Mouse (Mus musculus): ENCODE data around the gene Fyn. TPM values are rescaled to one million over a fixed set of nuclear protein-coding genes. Genes with fewer than 3 reads are reported as not detected.

The Fyn gene
- polyA plus RNA-seq, 1 experiment from 2014 or later: 24.0 TPM

DNA sequence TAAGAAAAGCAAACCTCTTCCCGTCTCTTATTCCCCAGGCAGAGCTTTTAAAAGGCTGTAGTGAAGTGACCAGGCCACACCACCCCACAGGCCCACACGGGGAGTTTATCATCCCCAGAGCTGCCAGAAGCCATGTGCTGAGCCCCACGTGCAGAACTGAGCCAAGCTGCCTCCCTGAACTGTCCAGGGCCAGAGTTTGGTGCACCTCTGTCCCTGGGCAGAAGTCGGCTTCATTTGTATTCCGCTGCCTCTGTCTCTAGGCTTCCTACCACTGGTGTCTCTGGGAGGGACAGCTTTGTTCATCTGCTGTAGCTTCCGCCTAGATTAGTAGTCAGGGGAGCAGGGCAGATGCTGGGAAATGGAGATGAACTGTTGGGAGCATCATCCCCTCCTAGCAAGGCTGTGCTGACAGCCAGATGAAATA, 172.8 kb downstream of the Fyn start:
- Histone ChIP-seq H3K9ac (replicated peaks) (0 out of 2 replicates have a peak overlapping the region, but pooled peaks have one; percentile 8), H3K9me3 (no peaks in the 10 kb centered on the region), H3K4me3 (replicated peaks) (no peak overlapping the region), H3K36me3 (peaks cover 3% of the 10 kb centered on the region; the same call in 1 of the 2 replicates), H3K4me1 (replicated peaks) (peaks cover 66% of the 10 kb centered on the region), H3K27me3 (no peaks in the 10 kb centered on the region), H3K27ac (peak overlapping the region; percentile 60), H3K4me2 (no peak overlapping the region)
- no peak for ATAC-seq (ENCODE audit: insufficient number of reproducible peaks, insufficient read depth, low FRiP score, low TSS enrichment, low read depth)
- WGBS: 51% methylated on average over 6 of the region's 6 CpGs

DNA sequence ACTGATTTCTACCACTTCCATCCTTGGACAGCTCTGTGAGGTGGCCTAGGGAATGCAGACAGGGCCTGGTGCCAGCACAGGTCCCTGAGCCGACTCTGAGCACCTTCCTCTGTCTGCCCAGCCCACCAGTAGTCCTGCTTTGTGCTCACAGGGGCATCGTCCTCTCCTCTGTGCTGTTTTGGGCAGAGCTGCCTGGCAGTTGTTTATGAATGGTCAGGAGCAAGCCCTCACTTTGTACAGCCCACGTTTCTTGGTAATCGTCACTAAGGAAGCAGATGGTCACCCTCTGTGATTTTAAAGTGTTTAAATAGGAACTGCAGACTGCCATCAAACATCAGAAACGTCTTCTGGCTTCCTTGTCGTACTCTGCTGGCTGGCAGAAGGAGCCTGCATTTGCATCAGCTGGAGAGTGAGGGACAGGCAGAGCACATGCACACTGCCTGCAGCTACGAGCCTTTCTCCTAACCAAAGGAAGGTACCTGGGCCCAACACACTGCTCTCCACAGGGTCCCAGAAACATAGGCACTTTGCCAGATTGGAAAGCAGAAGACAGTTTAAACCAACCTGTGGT, 173.4 kb downstream of the Fyn start:
- ATAC-seq (ENCODE audit: insufficient number of reproducible peaks, insufficient read depth, low FRiP score, low TSS enrichment, low read depth): no peak

DNA sequence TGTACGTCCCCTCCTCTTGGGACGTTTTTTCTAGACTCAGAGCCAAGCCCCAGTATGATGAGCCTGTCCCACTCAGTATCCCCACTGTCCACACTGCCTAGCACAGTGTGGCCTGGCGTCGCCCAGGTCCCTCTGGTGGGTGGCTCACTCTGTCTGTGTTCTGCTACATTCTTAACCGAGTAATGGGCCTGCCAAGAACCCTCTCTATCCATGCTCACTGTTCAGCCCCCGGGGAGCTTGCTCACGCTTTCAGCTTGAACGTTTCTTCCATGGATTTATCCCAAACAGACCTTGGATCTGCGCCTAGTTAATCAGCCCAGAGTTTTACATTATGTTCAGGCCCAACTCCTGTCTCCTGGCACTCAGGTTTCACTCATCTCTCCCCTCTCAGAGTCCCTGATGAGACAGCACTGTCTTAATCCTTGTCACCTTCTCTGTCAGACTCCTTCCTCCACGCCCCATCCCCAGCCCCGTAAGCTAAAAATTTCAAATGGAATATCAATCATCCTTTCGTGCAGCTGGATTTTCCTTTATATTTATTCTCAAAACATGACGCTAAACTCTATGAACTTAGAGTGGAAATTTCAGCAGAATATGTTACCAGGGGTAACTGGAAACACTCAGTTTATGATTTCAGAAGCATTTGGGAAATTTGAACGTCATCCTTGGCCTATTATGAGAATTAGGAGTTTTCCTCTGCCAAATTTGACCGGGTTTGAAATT, 174.0 kb downstream of the Fyn start:
- Histone ChIP-seq H3K9ac (replicated peaks) (no peak overlapping the region), H3K27ac (peak overlapping the region; percentile 60; the same call in 1 of the 2 replicates), H3K4me3 (replicated peaks) (no peak overlapping the region), H3K9me3 (no peaks in the 10 kb centered on the region), H3K36me3 (peaks cover 3% of the 10 kb centered on the region; the same call in 1 of the 2 replicates), H3K4me2 (no peak overlapping the region), H3K27me3 (no peaks in the 10 kb centered on the region), H3K4me1 (replicated peaks) (peaks cover 64% of the 10 kb centered on the region)
- ATAC-seq (ENCODE audit: insufficient number of reproducible peaks, insufficient read depth, low FRiP score, low TSS enrichment, low read depth): no peak
- WGBS: 74% methylated on average over 15 of the region's 15 CpGs

More for the DNA sequence above, 173.4 kb downstream of the Fyn start:
- no peak overlapping the region for H3K4me2 ChIP-seq
- H3K36me3 ChIP-seq: peaks cover 3% of the 10 kb centered on the region; the same call in 1 of the 2 replicates
- H3K9me3 ChIP-seq: no peaks in the 10 kb centered on the region
- 25% methylated on average over 7 of the region's 7 CpGs for WGBS
- peaks cover 66% of the 10 kb centered on the region for H3K4me1 ChIP-seq (replicated peaks)
- 0 out of 2 replicates have a peak overlapping the region, but pooled peaks have one; percentile 8 for H3K9ac ChIP-seq (replicated peaks)
- H3K27ac ChIP-seq: peak overlapping the region; percentile 60
- H3K27me3 ChIP-seq: no peaks in the 10 kb centered on the region
- no peak overlapping the region for H3K4me3 ChIP-seq (replicated peaks)

DNA sequence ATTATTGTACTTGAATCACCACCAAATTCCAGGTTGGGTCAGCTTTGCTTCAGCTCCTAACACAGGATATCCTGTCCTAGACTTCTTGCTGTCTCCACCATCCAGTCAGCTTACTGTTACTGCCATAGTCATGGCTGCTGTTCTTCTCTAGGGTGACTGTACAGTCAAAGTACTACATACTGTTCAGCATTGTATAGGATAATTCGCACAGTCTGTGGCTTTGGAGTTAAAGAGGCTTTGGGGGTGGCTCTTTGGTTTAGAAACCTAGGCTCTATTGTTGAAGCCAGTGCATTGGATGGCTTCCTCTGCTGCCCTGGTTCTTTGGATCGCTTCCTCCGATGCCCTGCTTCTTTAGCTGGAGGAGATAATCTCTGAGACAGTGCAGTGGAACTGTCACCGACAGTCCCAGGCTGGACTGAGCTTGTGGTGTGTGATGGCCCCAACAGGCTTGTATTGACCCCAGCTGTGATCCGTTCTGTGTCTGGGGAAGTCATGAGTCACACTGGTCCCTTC, 174.7 kb downstream of the Fyn start:
- ATAC-seq (ENCODE audit: insufficient number of reproducible peaks, insufficient read depth, low FRiP score, low TSS enrichment, low read depth): no peak
- Histone ChIP-seq H3K4me1 (replicated peaks) (peaks cover 62% of the 10 kb centered on the region), H3K27me3 (no peaks in the 10 kb centered on the region), H3K4me3 (replicated peaks) (no peak overlapping the region), H3K27ac (no peak overlapping the region), H3K36me3 (peaks cover 3% of the 10 kb centered on the region; the same call in 1 of the 2 replicates), H3K9ac (replicated peaks) (no peak overlapping the region), H3K9me3 (no peaks in the 10 kb centered on the region), H3K4me2 (no peak overlapping the region)
- 89% methylated on average over 5 of the region's 5 CpGs for WGBS

DNA sequence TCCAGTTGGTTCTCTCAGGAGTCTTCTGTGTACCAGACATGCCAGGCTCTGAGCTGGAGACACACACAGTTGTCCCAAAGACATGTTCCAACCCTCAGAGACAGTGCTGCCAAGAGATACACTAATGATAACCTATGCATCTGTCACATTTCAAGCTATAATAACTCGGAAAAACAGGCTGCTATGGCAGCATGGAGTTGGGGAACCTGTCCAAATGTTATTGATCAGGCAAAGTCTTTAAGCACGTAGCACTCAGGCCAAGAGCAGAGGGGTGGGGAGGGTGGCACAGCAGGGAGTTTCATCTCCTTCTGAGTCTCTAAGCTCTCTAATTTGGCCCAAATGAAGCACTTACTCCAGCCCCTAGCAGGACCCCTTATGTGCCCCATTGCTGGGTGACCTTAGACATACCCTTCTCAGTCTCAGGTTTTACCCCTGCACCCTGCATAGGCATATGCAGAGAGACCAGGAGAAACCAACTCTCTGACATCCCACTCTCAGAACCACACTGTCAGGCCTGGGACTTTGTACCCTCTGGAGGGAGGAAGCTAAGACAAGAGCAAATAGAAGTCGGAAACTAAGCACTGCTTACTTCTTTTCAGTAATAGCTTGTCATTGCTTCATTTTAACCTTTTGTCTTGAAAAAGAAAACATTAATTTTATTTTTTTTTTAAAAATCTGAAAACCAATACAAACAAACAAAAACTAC, 178.9 kb downstream of the Fyn start:
- Histone ChIP-seq H3K27me3 (no peaks in the 10 kb centered on the region), H3K9ac (replicated peaks) (no peak overlapping the region), H3K9me3 (no peaks in the 10 kb centered on the region), H3K4me3 (replicated peaks) (no peak overlapping the region), H3K36me3 (peaks cover 1% of the 10 kb centered on the region; the same call in 1 of the 2 replicates), H3K27ac (no peak overlapping the region), H3K4me2 (no peak overlapping the region), H3K4me1 (replicated peaks) (peaks cover 54% of the 10 kb centered on the region)
- ATAC-seq (ENCODE audit: insufficient number of reproducible peaks, insufficient read depth, low FRiP score, low TSS enrichment, low read depth): no peak
- WGBS: 65% methylated on average over 3 of the region's 3 CpGs

DNA sequence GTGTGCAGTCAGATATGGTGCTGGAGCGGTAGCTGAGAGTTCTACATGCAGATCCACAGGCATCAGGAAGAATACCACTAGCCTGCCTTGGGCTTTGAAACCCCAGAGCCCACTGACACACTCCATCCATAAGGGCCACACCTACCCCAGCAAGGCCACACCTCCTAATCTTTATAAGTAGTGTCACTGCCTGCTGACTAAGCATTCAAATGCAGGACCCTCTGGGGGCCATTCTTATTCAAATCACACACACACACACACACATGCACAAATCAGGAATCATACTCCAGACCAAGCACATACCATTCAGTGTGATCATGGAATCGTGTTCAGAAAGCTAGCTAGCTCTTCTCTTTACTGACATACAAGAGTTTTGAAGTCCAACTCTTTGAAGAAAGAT, 182.1 kb downstream of the Fyn start:
- H3K4me1 ChIP-seq (replicated peaks): peaks cover 67% of the 10 kb centered on the region
- no peak overlapping the region for H3K9ac ChIP-seq (replicated peaks)
- H3K27me3 ChIP-seq: no peaks in the 10 kb centered on the region
- H3K4me2 ChIP-seq: no peak overlapping the region
- H3K27ac ChIP-seq: no peak overlapping the region
- ATAC-seq (ENCODE audit: insufficient number of reproducible peaks, insufficient read depth, low FRiP score, low TSS enrichment, low read depth): no peak
- no peaks in the 10 kb centered on the region for H3K36me3 ChIP-seq
- H3K4me3 ChIP-seq (replicated peaks): no peak overlapping the region
- H3K9me3 ChIP-seq: no peaks in the 10 kb centered on the region
- WGBS: 89% methylated on average over 2 of the region's 2 CpGs

DNA sequence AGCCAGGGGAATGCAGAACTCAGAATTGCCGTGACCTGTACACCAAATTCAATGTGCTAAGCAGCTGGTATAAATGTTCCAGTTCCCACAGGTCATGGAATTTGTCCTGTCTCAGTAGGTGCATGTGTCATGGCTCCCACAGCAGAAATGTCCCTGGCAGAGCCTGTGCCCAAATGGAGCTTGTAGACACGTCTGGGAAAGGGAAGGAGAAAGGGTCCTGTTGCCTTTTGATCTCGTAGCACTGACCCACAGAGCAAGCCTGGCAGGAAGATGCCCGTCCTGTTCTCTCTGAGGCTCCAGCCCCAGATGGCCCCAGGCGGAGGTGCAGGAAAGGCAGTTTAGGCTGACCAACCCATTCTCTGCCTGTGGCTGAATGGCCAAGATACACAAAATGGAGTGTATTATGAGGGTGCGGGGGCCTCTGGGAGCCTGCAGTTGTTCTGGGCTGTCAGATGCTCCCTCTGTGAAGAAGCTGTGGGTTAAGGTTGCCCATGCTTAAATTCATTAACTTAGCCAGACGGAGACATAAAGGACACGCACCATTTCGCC, 183.1 kb downstream of the Fyn start:
- no peaks in the 10 kb centered on the region for H3K36me3 ChIP-seq
- H3K4me2 ChIP-seq: no peak overlapping the region
- peaks cover 68% of the 10 kb centered on the region for H3K4me1 ChIP-seq (replicated peaks)
- no peaks in the 10 kb centered on the region for H3K9me3 ChIP-seq
- H3K9ac ChIP-seq (replicated peaks): no peak overlapping the region
- H3K27ac ChIP-seq: peak overlapping the region; percentile 76; the same call in 1 of the 2 replicates
- no peak for ATAC-seq (ENCODE audit: insufficient number of reproducible peaks, insufficient read depth, low FRiP score, low TSS enrichment, low read depth)
- H3K4me3 ChIP-seq (replicated peaks): no peak overlapping the region
- 58% methylated on average over 9 of the region's 9 CpGs for WGBS
- H3K27me3 ChIP-seq: no peaks in the 10 kb centered on the region

DNA sequence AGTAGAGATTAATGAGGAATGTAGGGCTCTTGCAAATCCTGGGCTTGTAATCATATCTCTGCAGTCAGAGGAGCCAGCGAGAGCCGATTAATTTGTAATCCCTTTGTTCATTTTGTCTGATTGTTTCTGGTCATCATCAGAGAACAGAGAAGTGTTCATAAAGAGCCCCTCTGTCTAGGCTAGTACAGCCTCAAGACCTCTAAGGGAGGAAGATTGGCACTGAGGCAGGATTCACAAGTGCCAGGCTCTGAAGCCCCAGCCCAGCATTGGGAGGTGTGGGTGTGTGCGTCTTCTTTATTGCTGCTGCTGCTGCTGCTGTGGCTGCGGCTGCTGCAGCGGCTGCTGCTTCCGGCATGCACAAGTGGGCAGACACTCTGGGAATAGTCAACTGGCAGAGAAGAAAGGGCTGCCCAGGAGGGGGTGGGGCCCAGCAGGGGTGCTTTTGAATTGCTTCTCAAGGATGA, 183.7 kb downstream of the Fyn start:
- Histone ChIP-seq H3K4me2 (peak overlapping the region; percentile 17; the same call in 1 of the 2 replicates), H3K36me3 (no peaks in the 10 kb centered on the region), H3K4me1 (replicated peaks) (peaks cover 66% of the 10 kb centered on the region), H3K27ac (peak overlapping the region; percentile 76), H3K27me3 (no peaks in the 10 kb centered on the region), H3K4me3 (replicated peaks) (no peak overlapping the region), H3K9ac (replicated peaks) (peak overlapping the region; percentile 37; the same call in 1 of the 2 replicates), H3K9me3 (no peaks in the 10 kb centered on the region)
- ATAC-seq (ENCODE audit: insufficient number of reproducible peaks, insufficient read depth, low FRiP score, low TSS enrichment, low read depth): no peak
- WGBS: 17% methylated on average over 6 of the region's 6 CpGs

DNA sequence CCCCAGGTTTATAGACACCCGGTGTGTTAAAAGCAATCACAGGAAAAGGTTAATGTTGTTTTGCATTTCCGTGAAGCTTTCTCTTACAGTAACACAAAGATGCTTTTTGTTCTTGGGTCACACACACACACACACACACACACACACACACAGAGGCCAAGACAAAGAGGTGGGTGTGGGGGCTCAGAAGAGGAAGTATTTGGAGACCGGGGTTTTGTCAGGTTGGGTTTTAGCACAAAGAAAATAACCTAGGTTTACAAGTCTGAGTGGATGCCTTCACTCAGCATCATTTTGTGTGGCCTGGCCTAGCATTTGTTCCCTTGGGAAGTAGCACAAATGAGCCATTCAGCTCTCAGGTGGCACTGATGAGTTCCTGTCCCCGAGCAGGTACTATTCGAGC, 184.2 kb downstream of the Fyn start:
- ATAC-seq (ENCODE audit: insufficient number of reproducible peaks, insufficient read depth, low FRiP score, low TSS enrichment, low read depth): no peak
- Histone ChIP-seq H3K4me1 (replicated peaks) (peaks cover 69% of the 10 kb centered on the region), H3K9ac (replicated peaks) (no peak overlapping the region), H3K27ac (peak overlapping the region; percentile 76), H3K4me2 (no peak overlapping the region), H3K4me3 (replicated peaks) (no peak overlapping the region), H3K9me3 (no peaks in the 10 kb centered on the region), H3K36me3 (no peaks in the 10 kb centered on the region), H3K27me3 (no peaks in the 10 kb centered on the region)
- 38% methylated on average over 5 of the region's 5 CpGs for WGBS

DNA sequence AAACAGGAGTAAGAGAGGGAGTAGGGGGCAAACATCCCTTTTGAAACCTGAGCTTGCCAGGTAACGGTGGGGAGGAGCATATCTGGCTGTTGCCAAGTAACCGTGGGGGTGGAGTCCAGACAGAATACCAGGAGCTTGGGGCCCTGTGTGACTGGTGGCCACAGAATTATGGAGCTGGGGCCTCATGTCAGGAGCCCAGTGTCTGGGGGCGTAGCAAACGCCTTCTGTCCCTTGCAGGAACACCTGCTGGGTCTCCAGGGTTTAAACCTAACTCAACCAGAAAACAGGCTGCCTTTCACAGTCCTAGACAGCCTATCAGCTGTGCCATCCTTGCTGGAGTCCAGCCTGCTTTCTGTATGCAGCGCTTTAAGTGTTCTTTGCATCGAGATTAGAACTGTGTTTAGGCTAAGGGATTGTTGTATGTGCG, 186.6 kb downstream of the Fyn start:
- Histone ChIP-seq H3K27ac (peak overlapping the region; percentile 82), H3K27me3 (no peaks in the 10 kb centered on the region), H3K9me3 (no peaks in the 10 kb centered on the region), H3K4me1 (replicated peaks) (peaks cover 82% of the 10 kb centered on the region), H3K9ac (replicated peaks) (no peak overlapping the region), H3K4me2 (peak overlapping the region; percentile 8), H3K36me3 (no peaks in the 10 kb centered on the region), H3K4me3 (replicated peaks) (no peak overlapping the region)
- WGBS: 13% methylated on average over 7 of the region's 7 CpGs
- peak; percentile 60; the same call in 1 of the 2 replicates for ATAC-seq (ENCODE audit: insufficient number of reproducible peaks, insufficient read depth, low FRiP score, low TSS enrichment, low read depth)

Measured in limb, embryonic 12.5 days (tissue).